Mouse (Mus musculus): ENCODE results near the gene Sympk. TPM values are rescaled to one million over a fixed set of nuclear protein-coding genes. Genes with fewer than 3 reads are reported as not detected.
"Not testable (repeated sequence)": the region's sequence is repeated elsewhere in the genome, so short reads cannot be mapped to it uniquely, and the experiment has no call there.

Gene Sympk
- polyA plus RNA-seq, 1 experiment from 2014 or later, result 36.0 TPM

GRCm38 (mm10) chr7:19065896-19066295, 41.7 kb downstream of the Sympk start:
- no peaks in the 10 kb centered on the region for H3K4me1 ChIP-seq (ENCODE audit: control insufficient read depth, insufficient read depth, low read length)
- H3K4me2 ChIP-seq (ENCODE audit: low read depth, severe bottlenecking), result 0 out of 2 replicates have a peak overlapping the region, but pooled peaks have one; percentile 12
- DNase-seq (ENCODE audit: low spot score), result no peak
- no peak overlapping the region for H3K27ac ChIP-seq (replicated peaks; ENCODE audit: low read depth, low read length)
- no peak overlapping the region for H3K9ac ChIP-seq (ENCODE audit: low read length)
- H3K4me3 ChIP-seq (ENCODE audit: low read depth, low read length), result peak overlapping the region; percentile 14; the same call in 1 of the 2 replicates
- WGBS, result 48% methylated on average over 13 of the region's 13 CpGs
- ATAC-seq (ENCODE audit: insufficient number of reproducible peaks, low FRiP score, low TSS enrichment, low read depth), result no peak
- H3K27me3 ChIP-seq (ENCODE audit: control insufficient read depth, insufficient read depth, low read length), result peaks cover 36% of the 10 kb centered on the region
- H3K36me3 ChIP-seq (ENCODE audit: control insufficient read depth, insufficient read depth, low read length), result no peaks in the 10 kb centered on the region
- H3K9me3 ChIP-seq (ENCODE audit: control insufficient read depth, low read length), result peaks cover 5% of the 10 kb centered on the region

GRCm38 (mm10) chr7:19067063-19067462, 42.9 kb downstream of the Sympk start:
- Histone ChIP-seq H3K4me2 (ENCODE audit: low read depth, severe bottlenecking) (no peak overlapping the region), H3K4me3 (ENCODE audit: low read depth, low read length) (no peak overlapping the region), H3K9me3 (ENCODE audit: control insufficient read depth, low read length) (peaks cover 5% of the 10 kb centered on the region), H3K4me1 (ENCODE audit: control insufficient read depth, insufficient read depth, low read length) (no peaks in the 10 kb centered on the region), H3K9ac (ENCODE audit: low read length) (no peak overlapping the region), H3K36me3 (ENCODE audit: control insufficient read depth, insufficient read depth, low read length) (no peaks in the 10 kb centered on the region), H3K27ac (replicated peaks; ENCODE audit: low read depth, low read length) (no peak overlapping the region), H3K27me3 (ENCODE audit: control insufficient read depth, insufficient read depth, low read length) (peaks cover 36% of the 10 kb centered on the region)
- DNase-seq (ENCODE audit: low spot score) (no peak), ATAC-seq (ENCODE audit: insufficient number of reproducible peaks, low FRiP score, low TSS enrichment, low read depth) (no peak)
- WGBS, result 42% methylated on average over 14 of the region's 14 CpGs

- ATAC-seq (ENCODE audit: insufficient number of reproducible peaks, low FRiP score, low TSS enrichment, low read depth) (no peak), DNase-seq (ENCODE audit: low spot score) (no peak)
- H3K36me3 ChIP-seq (ENCODE audit: control insufficient read depth, insufficient read depth, low read length), result no peaks in the 10 kb centered on the region
- no peak overlapping the region for H3K27ac ChIP-seq (replicated peaks; ENCODE audit: low read depth, low read length)
- H3K9me3 ChIP-seq (ENCODE audit: control insufficient read depth, low read length), result peaks cover 5% of the 10 kb centered on the region
- WGBS, result 61% methylated on average over 13 of the region's 14 CpGs
- H3K9ac ChIP-seq (ENCODE audit: low read length), result no peak overlapping the region
- H3K4me3 ChIP-seq (ENCODE audit: low read depth, low read length), result no peak overlapping the region
- no peak overlapping the region for H3K4me2 ChIP-seq (ENCODE audit: low read depth, severe bottlenecking)
- H3K27me3 ChIP-seq (ENCODE audit: control insufficient read depth, insufficient read depth, low read length), result peaks cover 36% of the 10 kb centered on the region
- no peaks in the 10 kb centered on the region for H3K4me1 ChIP-seq (ENCODE audit: control insufficient read depth, insufficient read depth, low read length)
Measured at GRCm38 (mm10) chr7:19067935-19068334, 43.8 kb downstream of the Sympk start.

GRCm38 (mm10) chr7:19068707-19069106, 44.5 kb downstream of the Sympk start:
- peaks cover 5% of the 10 kb centered on the region for H3K9me3 ChIP-seq (ENCODE audit: control insufficient read depth, low read length)
- peaks cover 36% of the 10 kb centered on the region for H3K27me3 ChIP-seq (ENCODE audit: control insufficient read depth, insufficient read depth, low read length)
- DNase-seq (ENCODE audit: low spot score), result peak; percentile 88
- H3K36me3 ChIP-seq (ENCODE audit: control insufficient read depth, insufficient read depth, low read length), result no peaks in the 10 kb centered on the region
- H3K9ac ChIP-seq (ENCODE audit: low read length), result no peak overlapping the region
- no peak overlapping the region for H3K4me2 ChIP-seq (ENCODE audit: low read depth, severe bottlenecking)
- no peak for ATAC-seq (ENCODE audit: insufficient number of reproducible peaks, low FRiP score, low TSS enrichment, low read depth)
- H3K4me1 ChIP-seq (ENCODE audit: control insufficient read depth, insufficient read depth, low read length), result no peaks in the 10 kb centered on the region
- 11% methylated on average over 2 of the region's 2 CpGs for WGBS
- no peak overlapping the region for H3K27ac ChIP-seq (replicated peaks; ENCODE audit: low read depth, low read length)
- no peak overlapping the region for H3K4me3 ChIP-seq (ENCODE audit: low read depth, low read length)

- Histone ChIP-seq H3K9me3 (ENCODE audit: control insufficient read depth, low read length) (peaks cover 5% of the 10 kb centered on the region), H3K4me2 (ENCODE audit: low read depth, severe bottlenecking) (no peak overlapping the region), H3K4me1 (ENCODE audit: control insufficient read depth, insufficient read depth, low read length) (no peaks in the 10 kb centered on the region), H3K36me3 (ENCODE audit: control insufficient read depth, insufficient read depth, low read length) (no peaks in the 10 kb centered on the region), H3K9ac (ENCODE audit: low read length) (no peak overlapping the region), H3K27me3 (ENCODE audit: control insufficient read depth, insufficient read depth, low read length) (peaks cover 31% of the 10 kb centered on the region), H3K27ac (replicated peaks; ENCODE audit: low read depth, low read length) (no peak overlapping the region), H3K4me3 (ENCODE audit: low read depth, low read length) (no peak overlapping the region)
- no peak for DNase-seq (ENCODE audit: low spot score)
- no peak for ATAC-seq (ENCODE audit: insufficient number of reproducible peaks, low FRiP score, low TSS enrichment, low read depth)
- WGBS, result 46% methylated on average over 3 of the region's 3 CpGs
Measured at GRCm38 (mm10) chr7:19069500-19069899, 45.3 kb downstream of the Sympk start.

- H3K4me2 ChIP-seq (ENCODE audit: low read depth, severe bottlenecking); H3K4me1 ChIP-seq (ENCODE audit: control insufficient read depth, insufficient read depth, low read length); ATAC-seq (ENCODE audit: insufficient number of reproducible peaks, low FRiP score, low TSS enrichment, low read depth); H3K36me3 ChIP-seq (ENCODE audit: control insufficient read depth, insufficient read depth, low read length); H3K4me3 ChIP-seq (ENCODE audit: low read depth, low read length); H3K9me3 ChIP-seq (ENCODE audit: control insufficient read depth, low read length); DNase-seq (ENCODE audit: low spot score); H3K27ac ChIP-seq (replicated peaks; ENCODE audit: low read depth, low read length); H3K9ac ChIP-seq (ENCODE audit: low read length): not testable (repeated sequence)
- peaks cover 15% of the 10 kb centered on the region for H3K27me3 ChIP-seq (ENCODE audit: control insufficient read depth, insufficient read depth, low read length)
- 53% methylated on average over 3 of the region's 3 CpGs for WGBS
Measured at GRCm38 (mm10) chr7:19071024-19071423, 46.8 kb downstream of the Sympk start.

- DNase-seq (ENCODE audit: low spot score) (no peak), ATAC-seq (ENCODE audit: insufficient number of reproducible peaks, low FRiP score, low TSS enrichment, low read depth) (no peak)
- Histone ChIP-seq H3K27ac (replicated peaks; ENCODE audit: low read depth, low read length) (no peak overlapping the region), H3K4me2 (ENCODE audit: low read depth, severe bottlenecking) (no peak overlapping the region), H3K27me3 (ENCODE audit: control insufficient read depth, insufficient read depth, low read length) (no peaks in the 10 kb centered on the region), H3K9ac (ENCODE audit: low read length) (no peak overlapping the region), H3K4me3 (ENCODE audit: low read depth, low read length) (no peak overlapping the region), H3K36me3 (ENCODE audit: control insufficient read depth, insufficient read depth, low read length) (peaks cover 5% of the 10 kb centered on the region; the same call in 1 of the 2 replicates), H3K4me1 (ENCODE audit: control insufficient read depth, insufficient read depth, low read length) (peaks cover 13% of the 10 kb centered on the region), H3K9me3 (ENCODE audit: control insufficient read depth, low read length) (no peaks in the 10 kb centered on the region)
- WGBS, result 81% methylated on average over 9 of the region's 9 CpGs
Measured at GRCm38 (mm10) chr7:19073504-19073903, 49.3 kb downstream of the Sympk start.

GRCm38 (mm10) chr7:19074494-19074893, 50.3 kb downstream of the Sympk start:
- Histone ChIP-seq H3K36me3 (ENCODE audit: control insufficient read depth, insufficient read depth, low read length) (peaks cover 8% of the 10 kb centered on the region), H3K4me2 (ENCODE audit: low read depth, severe bottlenecking) (no peak overlapping the region), H3K9ac (ENCODE audit: low read length) (no peak overlapping the region), H3K4me3 (ENCODE audit: low read depth, low read length) (no peak overlapping the region), H3K27ac (replicated peaks; ENCODE audit: low read depth, low read length) (no peak overlapping the region), H3K27me3 (ENCODE audit: control insufficient read depth, insufficient read depth, low read length) (no peaks in the 10 kb centered on the region), H3K9me3 (ENCODE audit: control insufficient read depth, low read length) (no peaks in the 10 kb centered on the region), H3K4me1 (ENCODE audit: control insufficient read depth, insufficient read depth, low read length) (peaks cover 13% of the 10 kb centered on the region)
- 92% methylated on average over 6 of the region's 6 CpGs for WGBS
- DNase-seq (ENCODE audit: low spot score) (no peak), ATAC-seq (ENCODE audit: insufficient number of reproducible peaks, low FRiP score, low TSS enrichment, low read depth) (no peak)

- no peaks in the 10 kb centered on the region for H3K27me3 ChIP-seq (ENCODE audit: control insufficient read depth, insufficient read depth, low read length)
- no peak overlapping the region for H3K9ac ChIP-seq (ENCODE audit: low read length)
- peaks cover 14% of the 10 kb centered on the region for H3K36me3 ChIP-seq (ENCODE audit: control insufficient read depth, insufficient read depth, low read length)
- WGBS, result 67% methylated on average over 5 of the region's 5 CpGs
- DNase-seq (ENCODE audit: low spot score) (no peak), ATAC-seq (ENCODE audit: insufficient number of reproducible peaks, low FRiP score, low TSS enrichment, low read depth) (no peak; the same call in 1 of the 2 replicates)
- peak overlapping the region; percentile 85; the same call in 1 of the 2 replicates for H3K4me3 ChIP-seq (ENCODE audit: low read depth, low read length)
- no peaks in the 10 kb centered on the region for H3K9me3 ChIP-seq (ENCODE audit: control insufficient read depth, low read length)
- peak overlapping the region; percentile 35 for H3K4me2 ChIP-seq (ENCODE audit: low read depth, severe bottlenecking)
- H3K27ac ChIP-seq (replicated peaks; ENCODE audit: low read depth, low read length), result no peak overlapping the region
- H3K4me1 ChIP-seq (ENCODE audit: control insufficient read depth, insufficient read depth, low read length), result peaks cover 13% of the 10 kb centered on the region
Measured at GRCm38 (mm10) chr7:19075231-19075630, 51.1 kb downstream of the Sympk start.
